Mouse (Mus musculus): Measurements from ENCODE around the gene Mecom.
"Not testable (repeated sequence)": the region's sequence is repeated elsewhere in the genome, so short reads cannot be mapped to it uniquely, and the experiment has no call there.

Mecom gene

DNA sequence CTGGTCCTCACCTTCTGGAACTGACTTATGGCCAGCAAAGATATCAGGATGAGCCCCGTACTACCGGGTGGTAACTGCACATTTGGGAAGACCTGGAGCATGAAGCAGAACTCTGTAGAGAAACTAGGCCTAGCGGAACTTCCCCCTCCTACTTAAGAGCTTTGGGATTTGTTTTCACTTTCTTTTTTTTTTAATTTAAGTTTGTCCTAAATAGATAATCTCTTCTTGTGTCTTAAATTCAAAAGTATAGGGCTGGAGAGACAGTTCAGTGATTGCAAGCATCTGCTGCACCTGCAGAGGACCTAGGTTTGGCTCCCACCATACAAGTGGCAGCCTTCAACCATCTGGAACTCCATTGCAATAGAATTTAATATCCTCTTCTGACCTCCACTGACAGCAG, at the start of gene Mecom:
Gene Mecom, minus strand, starts transcription at position 101 of the 400 bp plus-strand sequence.
- no peak for DNase-seq (ENCODE audit: low spot score in 2 of 2)

GRCm38 (mm10) chr3:30597271-30597670, 49.5 kb upstream of the Mecom start:
- DNase-seq (ENCODE audit: low spot score in 2 of 2) = no peak

DNA sequence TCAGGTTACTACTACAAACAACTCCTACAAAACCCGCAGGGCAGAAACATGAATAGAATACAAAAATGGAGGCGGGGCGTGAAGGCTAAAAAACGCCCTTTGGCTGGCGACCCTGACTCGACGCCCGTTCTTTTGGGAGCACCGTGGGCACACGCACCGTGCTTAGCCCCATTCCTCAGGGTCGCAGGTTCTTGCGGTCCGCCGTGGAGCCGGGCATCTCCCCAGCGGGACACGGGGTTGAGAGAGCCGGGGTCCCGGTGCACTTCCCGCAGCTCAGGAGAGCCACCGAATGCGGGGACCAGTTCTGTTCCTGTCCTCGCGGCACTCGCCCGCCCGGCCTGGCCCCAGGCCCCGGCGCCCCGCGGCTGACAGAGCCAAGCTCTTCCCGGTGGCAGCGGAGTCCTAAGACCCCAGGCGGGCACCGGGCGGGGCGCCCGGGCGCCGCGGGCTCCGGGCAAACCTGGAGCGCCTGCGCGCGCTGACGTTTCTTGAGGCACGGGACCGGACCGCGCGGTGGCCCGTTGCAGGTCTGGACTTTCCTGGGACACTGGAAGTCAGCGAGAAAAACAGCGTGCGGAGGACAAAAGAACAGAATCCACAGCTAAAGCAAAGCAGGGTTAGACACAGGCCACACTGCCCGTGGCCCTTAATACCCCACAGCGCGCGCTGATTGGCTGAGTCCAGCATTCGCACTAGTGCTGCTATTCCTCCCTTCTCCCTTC, 47.5 kb upstream of the Mecom start:
- DNase-seq (ENCODE audit: low spot score in 2 of 2) = peak; percentile 27 to 44

- no peak for DNase-seq (ENCODE audit: low spot score in 2 of 2)
Observed at GRCm38 (mm10) chr3:30593719-30594485, 46.1 kb upstream of the Mecom start.

- DNase-seq (ENCODE audit: low spot score in 2 of 2) = peak in 1 of 2 experiments; percentile 22
Observed at GRCm38 (mm10) chr3:30592418-30592853, 44.6 kb upstream of the Mecom start.

DNA sequence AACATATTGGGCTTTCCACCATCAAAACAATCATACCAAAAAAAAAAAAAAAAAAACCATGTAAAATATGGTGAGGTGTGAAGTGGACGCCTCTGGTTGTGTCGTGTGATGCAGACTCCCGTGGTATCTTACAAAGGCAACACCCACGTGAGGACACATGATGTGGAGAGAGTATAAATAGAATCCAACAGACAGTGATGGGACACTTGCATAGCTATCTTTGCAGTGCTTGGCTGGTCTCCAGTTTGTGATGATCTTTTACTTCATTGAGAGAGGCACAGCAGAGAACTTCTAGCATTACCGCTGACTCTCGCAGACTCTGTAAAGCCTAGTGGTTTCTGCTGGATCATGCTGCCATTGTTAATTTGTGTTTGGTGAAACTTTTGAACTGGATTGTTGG, 41.1 kb upstream of the Mecom start:
- no peak for DNase-seq (ENCODE audit: low spot score in 2 of 2)

GRCm38 (mm10) chr3:30573549-30573948, 25.7 kb upstream of the Mecom start:
- DNase-seq (ENCODE audit: low spot score in 2 of 2) = no peak

DNA sequence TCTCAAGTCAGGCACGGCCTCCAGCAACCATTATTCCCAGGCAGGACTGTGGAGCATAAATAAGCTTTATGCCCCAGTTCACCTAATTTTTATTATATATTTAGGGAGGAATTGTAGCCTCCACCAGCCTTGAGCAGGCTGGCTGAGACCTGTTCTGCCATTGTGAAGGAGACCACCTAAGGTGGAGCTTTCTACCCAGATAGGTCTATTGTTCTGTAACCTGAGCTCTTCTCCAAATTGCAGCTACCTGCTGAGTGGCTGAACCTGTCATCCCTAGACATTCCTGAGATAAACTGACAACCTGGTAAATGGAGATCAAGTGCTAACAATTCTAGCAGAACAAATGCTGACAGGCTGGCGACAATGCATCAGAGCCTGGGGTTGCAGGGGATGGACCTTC, 18.5 kb upstream of the Mecom start:
- not testable (repeated sequence) for DNase-seq (ENCODE audit: low spot score in 2 of 2)

GRCm38 (mm10) chr3:30560677-30561314, 13.0 kb upstream of the Mecom start:
- no peak for DNase-seq (ENCODE audit: low spot score in 2 of 2)

- DNase-seq (ENCODE audit: low spot score in 2 of 2) = no peak
Observed at GRCm38 (mm10) chr3:30553741-30554140, 5.9 kb upstream of the Mecom start.

GRCm38 (mm10) chr3:30550218-30550617, 2.4 kb upstream of the Mecom start:
- DNase-seq (ENCODE audit: low spot score in 2 of 2) = no peak

DNA sequence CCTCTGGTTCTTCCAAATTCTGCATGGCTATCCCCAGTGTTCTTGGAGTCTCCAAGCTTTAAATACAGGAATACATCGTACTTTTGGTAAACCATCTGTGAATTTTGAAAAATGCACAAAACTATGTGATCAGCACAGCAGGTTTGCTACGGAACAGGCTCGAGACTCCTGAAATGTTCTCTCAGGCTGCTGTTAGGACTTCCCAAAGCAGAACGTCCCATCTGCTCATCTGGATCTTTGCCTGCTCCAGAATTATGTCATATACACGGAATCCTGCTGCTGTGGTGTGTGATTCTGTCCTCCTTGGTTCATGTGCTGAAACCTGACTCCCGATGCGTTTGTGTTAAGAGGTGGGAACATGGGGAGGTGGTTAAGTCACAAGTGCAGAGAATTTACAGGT, 1.1 kb upstream of the Mecom start:
- peak in 1 of 2 experiments; percentile 4 for DNase-seq (ENCODE audit: low spot score in 2 of 2)

GRCm38 (mm10) chr3:30546831-30547369, 908 bp downstream of the Mecom start:
- peak in 1 of 2 experiments; percentile 11 for DNase-seq (ENCODE audit: low spot score in 2 of 2)

DNA sequence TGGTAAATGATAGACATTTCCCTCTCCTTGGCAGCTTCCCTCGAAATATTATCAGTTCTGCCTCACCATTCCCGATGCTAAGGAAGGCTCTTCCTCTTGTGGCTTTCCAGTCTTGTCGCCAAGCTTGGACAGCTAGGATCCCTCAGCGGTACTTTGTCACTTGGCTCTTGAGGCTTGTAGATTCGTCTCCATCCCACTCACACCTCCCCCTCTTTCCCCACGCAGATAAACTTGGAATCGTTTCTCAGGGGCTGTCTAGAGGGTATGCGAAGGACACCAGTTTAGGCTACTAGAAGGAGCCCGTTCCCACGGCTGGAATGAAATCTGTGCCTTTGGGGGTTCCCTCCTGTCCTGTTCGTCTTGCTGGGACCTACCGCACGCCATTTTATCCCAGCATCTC, 1.4 kb downstream of the Mecom start:
- no peak for DNase-seq (ENCODE audit: low spot score in 2 of 2)

GRCm38 (mm10) chr3:30545246-30545645, 2.6 kb downstream of the Mecom start:
- no peak for DNase-seq (ENCODE audit: low spot score in 2 of 2)

GRCm38 (mm10) chr3:30544305-30544704, 3.5 kb downstream of the Mecom start:
- no peak for DNase-seq (ENCODE audit: low spot score in 2 of 2)

- DNase-seq (ENCODE audit: low spot score in 2 of 2) = no peak
Observed at GRCm38 (mm10) chr3:30535821-30536220, 12.0 kb downstream of the Mecom start.

- not testable (repeated sequence) for DNase-seq (ENCODE audit: low spot score in 2 of 2)
Observed at GRCm38 (mm10) chr3:30520751-30521150, 27.1 kb downstream of the Mecom start.

DNA sequence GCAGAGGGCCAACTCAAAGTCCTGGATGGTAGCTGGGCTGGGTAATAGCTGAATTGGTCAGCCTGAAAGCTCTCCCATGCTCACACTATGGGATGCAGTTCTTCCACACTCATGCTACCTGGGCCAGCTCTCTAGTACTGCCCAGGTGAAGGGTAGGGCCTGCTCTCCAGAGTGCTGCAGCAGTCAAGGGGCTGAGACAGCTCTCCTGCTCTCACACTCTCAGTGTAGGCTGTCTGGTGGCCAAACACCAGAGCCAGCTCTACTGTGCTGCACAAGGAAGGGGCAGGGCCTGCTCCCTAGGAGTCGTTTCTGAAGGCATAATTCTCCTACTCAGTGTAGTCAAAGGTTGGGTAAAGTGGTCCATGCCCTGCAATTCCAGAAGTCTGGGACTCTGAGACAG, 28.4 kb downstream of the Mecom start:
- DNase-seq (ENCODE audit: low spot score in 2 of 2) = no peak

DNA sequence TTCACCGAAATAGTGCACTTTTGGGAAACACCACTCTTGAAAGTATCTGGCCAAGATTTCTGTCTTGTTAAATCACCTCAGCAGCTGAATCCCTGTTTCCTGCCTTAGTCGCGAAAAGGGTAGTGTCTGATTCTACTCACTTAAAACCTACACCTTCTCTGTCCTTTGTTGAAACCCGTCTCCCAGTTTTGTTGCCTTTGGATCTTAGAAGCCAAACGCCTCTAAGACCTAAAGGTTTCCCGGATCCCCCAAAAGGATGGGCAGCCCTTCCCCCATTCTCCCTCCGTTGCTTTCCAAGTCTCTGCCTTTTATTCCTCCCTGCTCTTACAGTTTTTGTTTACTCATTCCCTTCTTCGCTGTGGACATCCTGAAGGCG, 32.0 kb downstream of the Mecom start:
- DNase-seq (ENCODE audit: low spot score in 2 of 2) = no peak

- peak in 1 of 2 experiments; percentile 20 for DNase-seq (ENCODE audit: low spot score in 2 of 2)
Observed at GRCm38 (mm10) chr3:30514901-30515794, 32.7 kb downstream of the Mecom start.
